Mouse (Mus musculus) limb, embryonic 13.5 days (tissue): Measurements from ENCODE around the gene Zfp229. TPM values are rescaled to one million over a fixed set of nuclear protein-coding genes. Genes with fewer than 3 reads are reported as not detected.
"Not testable (repeated sequence)": the region's sequence is repeated elsewhere in the genome, so short reads cannot be mapped to it uniquely, and the experiment has no call there.

Source experiments
- ATAC-seq: fragments of 200-750 bp; cut with Nextera tagmentation; 2 replicates; pipeline ENCODE4 v1.8.0; 2017; ENCODE audit warnings: low read depth, moderate number of reproducible peaks, moderate TSS enrichment; ENCODE audit not compliant: low FRiP score
- H3K27ac ChIP-seq: fragments of 300-500 bp; sonication (generic); 2 replicates; pipeline ENCODE4 v1.5.1; 2015; ENCODE audit warnings: inconsistent platforms, mild to moderate bottlenecking, moderate library complexity
- H3K27me3 ChIP-seq: fragments of 300-500 bp; sonication (generic); 2 replicates; pipeline ENCODE4 v1.6.1; 2015; ENCODE audit warnings: mild to moderate bottlenecking, inconsistent platforms
- H3K36me3 ChIP-seq: fragments of 300-500 bp; sonication (generic); 2 replicates; pipeline ENCODE4 v1.6.1; 2015; ENCODE audit warnings: inconsistent platforms, mild to moderate bottlenecking, moderate library complexity
- H3K4me1 ChIP-seq: fragments of 300-500 bp; sonication (generic); 2 replicates; pipeline ENCODE4 v1.6.1; 2015; ENCODE audit warnings: inconsistent platforms
- H3K4me2 ChIP-seq: fragments of 300-500 bp; sonication (generic); replicated peaks from 2 replicates; pipeline ENCODE4 v1.6.1; 2015; ENCODE audit warnings: inconsistent platforms, mild to moderate bottlenecking, moderate library complexity
- H3K4me3 ChIP-seq: fragments of 300-500 bp; sonication (generic); 2 replicates; pipeline ENCODE4 v1.5.1; 2015; ENCODE audit warnings: moderate library complexity, mild to moderate bottlenecking, inconsistent platforms
- H3K9ac ChIP-seq: fragments of 300-500 bp; sonication (generic); 2 replicates; pipeline ENCODE4 v1.6.1; 2015; ENCODE audit warnings: mild to moderate bottlenecking, inconsistent platforms
- H3K9me3 ChIP-seq: fragments of 300-500 bp; sonication (generic); 2 replicates; pipeline ENCODE4 v1.6.1; 2016; ENCODE audit warnings: inconsistent platforms
- WGBS: fragments of 180-500 bp; shearing (Covaris S2); methylation state at CpG from one replicate; pipeline ENCODE4 v1.1.7; 2015; 5-methylcytosine and 5-hydroxymethylcytosine counted together
- polyA plus RNA-seq: library from polyadenylated mRNA; unstranded; fragments of >200 nt; fragmentation: Nextera tagmentation; extraction: Ambion mirVana; gene quantifications from 2 replicates; pipeline ENCODE4 v1.2.1, GENCODE M21; 2015

Zfp229 gene
- 7.5 and 8.5 TPM in 2 replicates for polyA plus RNA-seq

GRCm38 (mm10) chr17:21730495-21730894 lies at the start of gene Zfp229:
TSS of gene Zfp229 (plus strand) at chr17:21730795.
- not testable (repeated sequence) for H3K36me3 ChIP-seq, H3K4me2 ChIP-seq, H3K4me3 ChIP-seq, H3K27me3 ChIP-seq, H3K27ac ChIP-seq, H3K9me3 ChIP-seq, H3K4me1 ChIP-seq, H3K9ac ChIP-seq, ATAC-seq
- 95% methylated on average over 12 of the region's 22 CpGs for WGBS

- WGBS: 86% methylated on average over 3 of the region's 3 CpGs
- H3K9ac ChIP-seq: no peak within 1 kb of the TSS
- H3K9me3 ChIP-seq: no peaks in the 10 kb centered on the region
- no peak for ATAC-seq
- no peak within 1 kb of the TSS for H3K4me3 ChIP-seq
- no peak within 1 kb of the TSS for H3K4me2 ChIP-seq
- no peaks in the 10 kb centered on the region for H3K4me1 ChIP-seq
- H3K36me3 ChIP-seq: peaks cover 34% of the 10 kb centered on the region
- H3K27ac ChIP-seq: no peak within 1 kb of the TSS
- no peaks in the 10 kb centered on the region for H3K27me3 ChIP-seq
Measured at GRCm38 (mm10) chr17:21691560-21691959, 39.0 kb upstream of the Zfp229 start, which contains the start of gene Gm10226. TSS of gene Gm10226 (plus strand) at chr17:21691860.

- no peak overlapping the region for H3K9ac ChIP-seq
- no peaks in the 10 kb centered on the region for H3K9me3 ChIP-seq
- WGBS: 77% methylated on average over 3 of the region's 3 CpGs
- no peaks in the 10 kb centered on the region for H3K4me1 ChIP-seq
- H3K4me3 ChIP-seq: no peak overlapping the region
- H3K27me3 ChIP-seq: no peaks in the 10 kb centered on the region
- peaks cover 33% of the 10 kb centered on the region for H3K36me3 ChIP-seq
- H3K27ac ChIP-seq: no peak overlapping the region
- ATAC-seq: no peak
- no peak overlapping the region for H3K4me2 ChIP-seq
Measured at GRCm38 (mm10) chr17:21693342-21693741, 37.3 kb upstream of the Zfp229 start.

- no peaks in the 10 kb centered on the region for H3K27me3 ChIP-seq
- H3K36me3 ChIP-seq: peaks cover 12% of the 10 kb centered on the region
- H3K9me3 ChIP-seq: no peaks in the 10 kb centered on the region
- H3K4me3 ChIP-seq: no peak overlapping the region
- no peak overlapping the region for H3K9ac ChIP-seq
- ATAC-seq: no peak
- H3K4me1 ChIP-seq: no peaks in the 10 kb centered on the region
- H3K27ac ChIP-seq: no peak overlapping the region
- no peak overlapping the region for H3K4me2 ChIP-seq
Measured at GRCm38 (mm10) chr17:21696073-21696472, 34.5 kb upstream of the Zfp229 start.

- H3K4me1 ChIP-seq: no peaks in the 10 kb centered on the region
- no peak overlapping the region for H3K4me3 ChIP-seq
- no peak overlapping the region for H3K9ac ChIP-seq
- H3K36me3 ChIP-seq: no peaks in the 10 kb centered on the region
- H3K27me3 ChIP-seq: no peaks in the 10 kb centered on the region
- no peak for ATAC-seq
- no peak overlapping the region for H3K4me2 ChIP-seq
- H3K27ac ChIP-seq: no peak overlapping the region
- no peaks in the 10 kb centered on the region for H3K9me3 ChIP-seq
- 45% methylated on average over 5 of the region's 5 CpGs for WGBS
Measured at GRCm38 (mm10) chr17:21702281-21703240, 28.0 kb upstream of the Zfp229 start.

- no peaks in the 10 kb centered on the region for H3K27me3 ChIP-seq
- H3K27ac ChIP-seq: no peak overlapping the region
- H3K4me2 ChIP-seq: no peak overlapping the region
- peaks cover 2% of the 10 kb centered on the region for H3K4me1 ChIP-seq
- H3K9me3 ChIP-seq: no peaks in the 10 kb centered on the region
- no peak for ATAC-seq
- no peaks in the 10 kb centered on the region for H3K36me3 ChIP-seq
- 88% methylated on average over 1 of the region's 1 CpGs for WGBS
- no peak overlapping the region for H3K4me3 ChIP-seq
- no peak overlapping the region for H3K9ac ChIP-seq
Measured at GRCm38 (mm10) chr17:21703414-21703813, 27.2 kb upstream of the Zfp229 start.

- H3K9me3 ChIP-seq: no peaks in the 10 kb centered on the region
- peak within 1 kb of the TSS; percentile 93 for H3K27ac ChIP-seq
- H3K27me3 ChIP-seq: no peaks in the 10 kb centered on the region
- H3K4me3 ChIP-seq: peak within 1 kb of the TSS; percentile 71
- ATAC-seq: peak; percentile 99
- H3K9ac ChIP-seq: peak within 1 kb of the TSS; percentile 81
- peaks cover 10% of the 10 kb centered on the region for H3K4me1 ChIP-seq
- 3% methylated on average over 26 of the region's 26 CpGs for WGBS
- peaks cover 13% of the 10 kb centered on the region for H3K36me3 ChIP-seq
- peak within 1 kb of the TSS; percentile 73 for H3K4me2 ChIP-seq
Measured at GRCm38 (mm10) chr17:21707343-21707996, 23.1 kb upstream of the Zfp229 start, which contains the start of gene Zfp760. TSS of gene Zfp760 (plus strand) at chr17:21707741.

- no peaks in the 10 kb centered on the region for H3K9me3 ChIP-seq
- H3K4me1 ChIP-seq: peaks cover 10% of the 10 kb centered on the region
- no peaks in the 10 kb centered on the region for H3K27me3 ChIP-seq
- H3K36me3 ChIP-seq: peaks cover 18% of the 10 kb centered on the region
- H3K4me2 ChIP-seq: peak overlapping the region; percentile 73
- no peak overlapping the region for H3K27ac ChIP-seq
- ATAC-seq: no peak
- peak overlapping the region; percentile 71 for H3K4me3 ChIP-seq
- 51% methylated on average over 2 of the region's 2 CpGs for WGBS
- peak overlapping the region; percentile 64 for H3K9ac ChIP-seq
Measured at GRCm38 (mm10) chr17:21708401-21708800, 22.2 kb upstream of the Zfp229 start.

GRCm38 (mm10) chr17:21733049-21733448 lies 2.5 kb downstream of the Zfp229 start:
- no peaks in the 10 kb centered on the region for H3K9me3 ChIP-seq
- WGBS: 75% methylated on average over 4 of the region's 4 CpGs
- peak overlapping the region; percentile 69 for H3K4me3 ChIP-seq
- ATAC-seq: peak; percentile 6; the same call in 1 of the 2 replicates
- no peaks in the 10 kb centered on the region for H3K27me3 ChIP-seq
- H3K36me3 ChIP-seq: peaks cover 7% of the 10 kb centered on the region
- no peak overlapping the region; the same call in 1 of the 2 replicates for H3K27ac ChIP-seq
- H3K9ac ChIP-seq: peak overlapping the region; percentile 75
- H3K4me2 ChIP-seq: peak overlapping the region; percentile 62
- H3K4me1 ChIP-seq: peaks cover 10% of the 10 kb centered on the region

- peak overlapping the region; percentile 62 for H3K4me2 ChIP-seq
- peak overlapping the region; percentile 69 for H3K4me3 ChIP-seq
- no peaks in the 10 kb centered on the region for H3K27me3 ChIP-seq
- H3K36me3 ChIP-seq: peaks cover 12% of the 10 kb centered on the region
- no peaks in the 10 kb centered on the region for H3K9me3 ChIP-seq
- under 1% methylated on average over 27 of the region's 27 CpGs for WGBS
- H3K4me1 ChIP-seq: peaks cover 10% of the 10 kb centered on the region
- ATAC-seq: peak; percentile 97
- H3K27ac ChIP-seq: peak overlapping the region; percentile 83
- H3K9ac ChIP-seq: peak overlapping the region; percentile 75
Measured at GRCm38 (mm10) chr17:21733529-21734031, 3.0 kb downstream of the Zfp229 start.

- H3K4me2 ChIP-seq: no peak overlapping the region
- ATAC-seq: no peak
- H3K27me3 ChIP-seq: peaks cover 6% of the 10 kb centered on the region; the same call in 1 of the 2 replicates
- no peak overlapping the region for H3K9ac ChIP-seq
- 93% methylated on average over 2 of the region's 2 CpGs for WGBS
- H3K9me3 ChIP-seq: no peaks in the 10 kb centered on the region
- no peak overlapping the region for H3K4me3 ChIP-seq
- no peak overlapping the region for H3K27ac ChIP-seq
- peaks cover 2% of the 10 kb centered on the region; the same call in 1 of the 2 replicates for H3K36me3 ChIP-seq
- no peaks in the 10 kb centered on the region for H3K4me1 ChIP-seq
Measured at GRCm38 (mm10) chr17:21752791-21753190, 22.2 kb downstream of the Zfp229 start.
